Mouse (Mus musculus): Measurements from ENCODE around the gene Nop9.

DNA sequence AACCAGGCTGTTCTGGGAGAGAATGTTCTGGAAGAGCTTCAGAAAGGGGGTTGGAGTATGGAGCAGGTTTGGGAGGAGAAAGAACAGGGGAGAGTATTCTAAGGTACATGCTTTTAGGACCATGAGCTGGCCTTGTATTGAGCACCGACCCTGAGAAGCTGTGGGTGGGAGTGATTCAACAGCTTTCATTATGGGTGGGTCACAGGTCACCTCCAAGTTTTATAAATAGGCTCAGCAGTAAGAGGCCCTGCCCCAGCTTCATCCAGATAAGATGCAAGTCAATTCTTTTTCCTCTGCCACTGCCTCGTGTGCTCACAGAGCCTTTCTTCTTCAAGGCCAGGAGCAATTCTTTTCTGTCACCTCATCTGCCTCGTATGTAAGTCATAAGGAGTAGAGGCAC is 31.7 kb downstream of the Nop9 start:
- TF ChIP-seq POLR2A (IDR thresholded peaks at IDR 0.05; ENCODE audit: extremely low read depth, insufficient read depth, low read length) (no peak), CTCF (IDR thresholded peaks at IDR 0.05; ENCODE audit: extremely low read depth, insufficient read depth, low read length) (no peak)

Measured in cortical plate, adult 2 months (tissue).